Mouse (Mus musculus) spleen, postnatal 4 days (tissue): ENCODE results near the gene Vmn1r15.

ENCODE experiments used
- DNase-seq, 2 experiments: peaks; one replicate each; pipeline ENCODE4 v3.0.0; 2022; ENCODE audit warnings: low spot score in 2 of 2

The Vmn1r15 gene

DNA sequence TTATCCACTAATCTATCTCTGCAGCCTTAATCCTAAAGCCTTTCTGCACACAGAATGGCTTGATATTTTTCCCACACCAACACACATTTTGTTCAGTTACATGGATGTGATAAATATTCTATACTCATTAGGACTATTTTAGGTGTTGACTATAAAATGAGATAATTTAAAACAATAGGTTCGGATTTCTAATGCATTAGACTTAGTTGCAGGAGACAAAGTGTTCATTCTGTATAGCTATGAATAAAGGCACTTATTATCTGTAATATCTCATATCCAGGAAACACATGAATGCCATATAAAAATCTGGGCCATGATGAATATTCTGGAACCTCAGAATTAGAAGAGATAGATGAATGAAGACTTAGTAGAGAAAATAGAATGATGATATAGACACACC lies at the start of gene Vmn1r15:
Gene Vmn1r15 (plus strand): TSS at position 301 of the 400 bp plus-strand sequence.
- DNase-seq, result no peak

- DNase-seq, result no peak
Measured at GRCm38 (mm10) chr6:57231386-57231785, 26.4 kb upstream of the Vmn1r15 start, which contains the start of gene Vmn1r14. TSS of gene Vmn1r14 (plus strand) at chr6:57231686.

GRCm38 (mm10) chr6:57260990-57261389 lies 3.2 kb downstream of the Vmn1r15 start:
- no peak for DNase-seq

GRCm38 (mm10) chr6:57271881-57272280 lies 14.1 kb downstream of the Vmn1r15 start:
- DNase-seq, result no peak

DNA sequence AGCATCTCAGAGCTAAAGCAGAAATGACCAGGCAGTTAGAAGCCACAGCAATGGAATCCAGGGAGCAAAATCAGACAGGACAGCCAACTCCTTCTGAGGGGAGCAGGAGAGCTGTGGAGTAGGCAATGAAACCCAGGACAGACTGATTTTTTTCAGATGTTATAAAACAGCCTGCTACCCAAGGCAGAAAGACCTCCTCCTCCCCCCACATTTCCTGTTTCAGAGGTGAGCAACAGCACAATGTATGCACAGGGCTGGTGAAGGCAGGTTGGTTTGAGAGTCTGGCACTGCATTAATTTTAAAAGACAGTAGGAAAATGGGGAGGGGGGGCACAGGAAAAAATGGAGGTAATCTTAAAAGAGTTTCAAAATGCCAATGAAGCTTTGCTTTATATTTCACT lies 14.8 kb downstream of the Vmn1r15 start:
- DNase-seq, result no peak

- DNase-seq, result no peak
Measured at GRCm38 (mm10) chr6:57278952-57279351, 21.2 kb downstream of the Vmn1r15 start.
